Mouse (Mus musculus) telencephalon, adult 2 months (tissue): ENCODE measurements around the gene Fsd1l.
"Not testable (repeated sequence)": the region's sequence is repeated elsewhere in the genome, so short reads cannot be mapped to it uniquely, and the experiment has no call there.

ENCODE experiments used
- DNase-seq: peaks from one replicate; pipeline ENCODE4 v3.0.0-alpha.2; 2011; ENCODE audit warnings: low read depth, low spot score

The Fsd1l gene

DNA sequence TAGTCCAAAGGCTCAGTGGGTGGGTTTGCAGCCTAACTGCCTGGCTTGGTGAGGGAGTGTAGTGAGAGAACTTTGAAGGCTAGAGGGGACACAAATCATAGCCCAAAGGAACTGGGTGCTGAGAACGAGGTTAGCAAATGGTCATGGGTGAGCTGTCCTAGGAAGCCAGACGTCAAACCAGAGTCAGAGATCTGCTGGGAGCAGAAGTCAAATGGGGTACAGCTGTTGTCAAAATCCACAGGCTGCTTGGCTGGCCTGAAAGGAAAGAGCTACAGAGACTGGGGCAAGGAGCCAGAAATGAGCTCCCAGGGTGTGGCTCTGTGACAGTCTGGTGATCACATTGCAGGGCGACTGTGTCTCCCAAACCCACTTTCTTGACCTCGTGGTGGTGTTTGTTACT lies 2.3 kb upstream of the Fsd1l start:
- no peak for DNase-seq

DNA sequence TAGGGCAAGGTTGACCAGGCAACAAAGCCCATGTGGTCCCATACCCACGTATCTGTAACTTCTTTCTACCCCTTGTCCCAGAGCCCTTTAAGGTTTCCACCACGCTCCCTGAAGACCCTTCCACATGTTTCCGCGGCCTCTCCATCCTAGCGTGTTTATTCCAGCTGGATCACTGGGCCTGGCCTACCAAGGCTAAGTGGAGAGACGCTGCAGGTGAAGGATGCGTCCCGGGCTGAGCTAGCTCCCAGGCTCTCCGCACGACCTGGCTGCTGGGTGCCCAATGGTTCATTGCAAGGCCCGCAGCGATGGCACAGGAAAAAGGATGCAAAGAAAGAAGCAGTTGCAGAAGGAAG lies 332 bp upstream of the Fsd1l start:
- no peak for DNase-seq

DNA sequence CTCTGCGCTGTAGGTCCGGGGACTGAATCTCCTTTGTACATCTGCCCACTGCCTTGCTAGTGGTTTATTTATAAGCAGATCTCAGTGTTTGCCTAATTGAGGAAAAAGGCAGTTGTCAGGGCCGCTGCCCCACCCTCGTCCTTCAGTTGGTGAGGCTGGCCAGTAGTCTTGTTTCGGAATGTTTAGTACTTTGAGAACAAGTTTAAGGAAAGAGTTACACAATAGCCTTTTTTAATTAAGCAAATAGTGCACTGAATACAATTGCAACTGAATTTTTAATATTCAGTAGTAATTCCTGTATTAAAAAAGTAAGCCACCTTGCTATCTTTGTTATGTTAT lies 709 bp downstream of the Fsd1l start:
- no peak for DNase-seq

DNA sequence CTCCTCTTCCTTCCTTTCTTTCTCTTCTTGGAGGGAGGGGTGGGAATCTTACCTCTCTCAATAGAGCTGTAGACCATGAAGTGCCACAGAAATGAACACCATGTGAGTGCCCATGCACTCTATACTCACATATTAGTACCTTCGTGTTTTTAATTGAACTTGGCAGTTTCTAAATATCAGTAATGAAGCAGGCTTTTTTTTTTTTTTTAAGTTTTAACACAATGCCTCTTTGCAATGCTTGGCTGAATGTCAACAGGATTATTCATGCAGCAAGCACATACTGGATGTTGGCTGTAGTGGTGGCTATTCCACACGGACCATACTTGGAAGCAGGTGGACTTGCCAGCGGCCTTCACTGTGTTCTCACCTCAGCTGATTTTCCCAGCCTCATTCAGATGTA lies 4.1 kb downstream of the Fsd1l start:
- DNase-seq = no peak

DNA sequence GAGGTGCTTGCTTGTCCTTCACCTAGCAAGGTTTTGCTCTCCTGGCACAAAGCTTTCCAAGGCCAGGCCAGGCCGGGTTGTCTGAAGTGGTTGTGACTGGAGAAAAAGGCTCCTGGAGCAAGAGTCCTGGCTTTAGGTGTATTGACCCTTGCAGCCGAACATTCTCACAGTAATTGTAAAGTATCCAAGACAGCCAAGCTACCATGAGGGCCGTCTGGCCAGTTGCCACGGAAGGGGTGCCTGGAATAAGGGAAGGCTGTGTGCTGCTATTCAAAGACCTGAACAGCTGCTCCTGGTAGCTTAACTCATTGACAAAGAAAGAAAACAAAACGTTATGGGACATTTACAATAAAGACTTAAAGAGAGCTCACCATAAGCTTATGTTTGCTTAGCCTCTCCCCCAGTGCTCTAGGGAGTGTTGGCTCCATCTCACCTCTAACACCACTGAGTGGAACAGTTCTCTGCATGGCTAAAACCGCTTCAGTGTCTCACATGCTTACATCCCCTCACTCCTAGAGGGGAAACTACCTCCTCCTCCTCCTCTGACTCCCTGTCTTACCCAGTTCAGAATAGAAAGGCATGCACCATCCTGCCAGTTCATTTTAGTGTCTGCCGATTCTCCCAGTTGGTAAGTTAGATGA lies 6.1 kb downstream of the Fsd1l start:
- DNase-seq = no peak

DNA sequence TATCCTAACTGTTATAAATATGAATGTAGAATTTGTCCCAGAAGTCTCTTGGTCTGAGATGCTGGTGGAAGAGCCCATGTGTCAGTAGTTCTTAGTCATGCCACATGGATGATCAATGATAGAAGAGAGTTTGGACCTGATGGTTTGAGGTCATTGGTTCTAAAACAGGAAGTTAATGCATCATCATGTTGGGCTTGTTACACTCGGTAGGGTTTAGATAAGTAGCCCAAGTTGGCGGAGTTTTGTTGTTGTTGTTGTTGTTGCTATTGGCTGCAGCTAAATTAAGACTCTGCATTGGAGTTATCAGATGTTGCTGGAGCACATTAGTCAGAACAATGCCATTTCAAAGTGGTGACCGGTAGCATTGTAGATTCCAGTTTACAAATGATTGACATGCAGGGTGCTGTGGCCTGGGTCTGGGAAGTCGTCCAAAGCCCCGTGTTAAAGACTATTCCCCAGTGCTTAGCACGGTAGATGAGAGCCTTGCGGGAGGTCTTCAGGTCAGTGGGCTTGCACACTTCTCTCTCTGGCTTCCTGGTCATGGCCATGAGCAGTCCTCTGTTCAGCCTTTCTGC lies 7.4 kb downstream of the Fsd1l start:
- DNase-seq = no peak

DNA sequence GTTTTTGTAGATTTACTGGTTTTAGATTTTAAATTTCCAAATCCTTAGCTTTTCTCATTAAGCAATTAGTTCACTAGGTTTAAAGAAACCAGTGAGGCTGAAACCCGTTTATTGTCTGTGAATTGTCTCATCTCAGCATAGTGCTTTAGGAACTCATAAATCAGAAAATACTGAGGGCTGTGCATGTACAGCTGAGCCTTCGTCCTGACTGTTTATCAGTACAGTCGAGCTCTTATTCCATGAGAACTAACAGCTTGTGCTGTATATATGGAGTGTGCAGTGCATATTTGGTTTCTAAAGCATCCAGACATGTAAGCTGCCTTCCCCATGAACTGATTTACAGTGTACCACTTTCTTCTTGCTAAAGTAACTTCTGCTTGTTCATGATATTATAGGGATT lies 26.8 kb downstream of the Fsd1l start:
- DNase-seq = no peak

DNA sequence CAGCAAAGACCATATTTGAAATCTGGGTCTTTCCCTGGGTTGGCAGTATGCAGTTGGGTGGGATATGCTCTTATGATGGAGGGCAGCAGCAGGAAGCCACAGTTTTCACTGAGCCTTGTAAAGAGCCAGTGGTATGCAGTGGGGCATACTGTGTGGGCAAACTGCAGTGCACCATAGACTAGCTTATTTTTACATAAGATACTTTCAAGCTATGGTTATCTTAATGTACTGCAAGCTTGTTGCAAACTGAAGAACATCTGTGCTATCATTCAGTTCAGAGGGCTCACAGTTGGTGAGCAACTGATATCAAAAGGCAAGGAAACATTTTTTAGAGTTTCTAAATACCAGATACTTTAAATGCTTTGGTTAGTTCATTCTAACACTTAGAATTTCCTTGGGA lies 29.4 kb downstream of the Fsd1l start:
- no peak for DNase-seq

DNA sequence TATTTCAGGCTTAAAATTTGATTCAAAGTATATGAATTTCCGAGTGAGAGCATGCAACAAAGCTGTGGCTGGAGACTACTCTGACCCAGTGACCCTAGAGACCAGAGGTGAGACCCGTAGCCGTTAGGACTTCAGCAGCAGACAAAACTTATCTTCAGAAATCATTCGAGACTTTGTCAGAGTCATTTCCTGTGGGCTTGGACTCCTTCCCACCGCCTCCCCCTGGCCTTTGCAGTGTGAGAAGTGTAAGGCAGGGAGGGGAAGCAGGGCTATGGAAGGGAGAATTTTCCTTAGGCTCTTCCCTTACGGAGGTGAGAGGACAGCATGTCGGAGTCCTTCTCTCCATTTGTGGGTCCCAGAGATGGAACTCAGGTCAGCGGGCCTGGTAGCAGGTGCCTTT lies 50.8 kb downstream of the Fsd1l start:
- DNase-seq = no peak

DNA sequence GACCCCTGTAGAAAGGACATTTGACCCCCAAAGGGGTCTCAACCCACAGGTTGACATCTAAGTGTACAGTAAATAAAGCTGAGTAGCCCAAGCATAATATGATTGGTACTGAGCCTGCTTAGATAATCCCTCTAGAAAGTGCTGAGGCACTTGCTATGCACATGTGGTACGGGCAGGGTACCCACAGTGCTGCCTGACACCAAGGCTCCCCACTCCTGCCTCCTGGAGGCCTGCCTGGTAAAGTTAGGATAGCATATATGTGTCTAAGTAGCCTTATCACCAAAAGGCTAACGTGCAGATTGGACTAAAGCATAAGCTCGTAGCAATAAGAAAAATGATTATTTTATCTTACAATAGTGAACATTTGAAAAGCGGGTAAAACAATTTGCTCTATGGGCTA lies 57.7 kb downstream of the Fsd1l start:
- no peak for DNase-seq

DNA sequence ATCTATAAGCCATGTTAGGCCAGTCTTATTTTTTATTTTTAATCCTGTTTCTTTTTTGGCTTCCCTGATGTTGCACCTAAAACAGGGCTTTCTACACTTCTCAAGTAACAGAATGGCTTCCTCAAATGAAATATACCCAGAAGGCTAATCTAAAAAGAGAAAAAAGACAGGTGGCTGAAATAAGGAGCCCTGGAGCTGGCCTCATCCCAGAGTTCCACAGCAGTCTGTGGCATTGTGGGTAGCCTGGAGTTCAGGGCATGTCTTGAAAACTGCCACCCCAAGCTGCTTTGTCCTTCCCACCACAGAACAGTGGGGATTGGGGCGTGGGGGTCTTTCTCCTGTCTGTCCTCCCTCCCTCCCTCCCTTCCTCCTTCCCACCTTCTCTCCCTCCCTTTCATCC lies 60.1 kb downstream of the Fsd1l start:
- peak; percentile 35 for DNase-seq

DNA sequence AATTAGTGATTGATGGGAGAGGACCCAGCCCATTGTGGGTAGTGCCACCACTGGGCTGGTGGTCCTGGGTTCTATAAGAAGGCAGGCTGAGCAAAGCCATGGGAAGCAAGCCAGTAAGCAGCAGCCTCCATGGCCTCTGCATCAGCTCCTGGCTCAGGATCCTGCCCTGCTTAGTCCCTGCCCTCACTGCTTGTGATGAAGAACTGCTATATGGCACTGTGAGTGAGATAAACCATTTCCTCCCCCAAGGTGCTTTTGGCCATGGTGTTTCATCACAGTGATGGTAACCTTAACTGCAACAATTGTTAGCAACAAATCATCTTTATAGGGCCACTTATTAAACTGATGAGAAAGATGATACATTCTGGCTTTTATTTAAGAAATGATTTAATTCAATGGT lies 77.9 kb downstream of the Fsd1l start:
- not testable (repeated sequence) for DNase-seq

DNA sequence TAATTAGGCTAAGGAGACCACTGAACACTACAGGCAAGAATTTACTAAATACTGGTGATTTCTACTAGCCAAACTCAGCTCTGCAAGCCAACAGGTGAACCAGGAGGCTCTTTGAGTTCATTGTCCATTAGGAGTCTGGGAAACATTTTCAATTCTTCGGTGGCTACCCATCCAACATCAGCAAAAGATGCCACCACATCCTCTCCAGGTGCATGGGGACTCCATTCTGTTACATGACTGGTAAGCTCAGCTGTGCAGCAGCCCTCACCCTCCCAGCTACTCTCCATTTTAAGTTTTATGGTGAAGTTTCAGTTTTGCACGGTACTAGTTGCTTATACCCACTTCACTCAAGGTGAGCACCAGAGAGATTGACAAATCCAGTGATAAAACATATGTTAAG lies 78.8 kb downstream of the Fsd1l start:
- no peak for DNase-seq

DNA sequence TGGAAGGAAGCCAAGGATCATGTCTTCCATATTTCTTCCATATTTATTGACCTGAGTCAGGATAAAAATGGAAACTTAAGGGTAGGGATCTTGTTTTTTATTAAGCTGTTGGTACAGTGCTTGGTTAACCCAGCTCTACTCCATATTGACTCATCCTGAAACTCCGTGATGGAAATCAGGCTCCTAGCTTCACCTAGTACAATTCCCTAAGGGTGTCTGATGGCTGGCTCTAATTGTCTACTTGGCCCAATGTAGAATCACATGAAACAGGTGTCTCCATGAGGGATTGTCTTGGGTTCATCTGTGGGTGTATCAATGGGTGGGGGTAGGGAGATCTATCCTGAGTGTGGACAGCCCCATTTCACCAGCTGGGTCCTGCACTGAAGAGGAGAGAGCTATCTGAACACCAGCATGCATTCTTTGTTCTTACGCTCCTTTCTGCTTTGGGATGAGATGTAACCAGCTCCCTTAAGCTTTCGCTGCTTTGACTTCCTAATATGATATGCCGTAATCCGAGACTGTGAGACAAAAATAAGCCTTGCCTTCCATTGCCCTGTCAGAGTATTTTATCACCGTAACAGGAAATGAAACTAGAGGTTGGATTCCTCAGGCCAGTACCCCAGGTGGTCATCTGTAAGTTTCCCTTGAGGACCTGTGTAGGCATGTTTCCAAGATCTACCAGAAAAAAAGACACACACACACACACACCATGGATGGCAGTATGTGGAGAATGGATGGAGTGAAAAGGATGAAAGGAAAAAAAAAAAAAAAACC lies 79.5 kb downstream of the Fsd1l start:
- DNase-seq = no peak

DNA sequence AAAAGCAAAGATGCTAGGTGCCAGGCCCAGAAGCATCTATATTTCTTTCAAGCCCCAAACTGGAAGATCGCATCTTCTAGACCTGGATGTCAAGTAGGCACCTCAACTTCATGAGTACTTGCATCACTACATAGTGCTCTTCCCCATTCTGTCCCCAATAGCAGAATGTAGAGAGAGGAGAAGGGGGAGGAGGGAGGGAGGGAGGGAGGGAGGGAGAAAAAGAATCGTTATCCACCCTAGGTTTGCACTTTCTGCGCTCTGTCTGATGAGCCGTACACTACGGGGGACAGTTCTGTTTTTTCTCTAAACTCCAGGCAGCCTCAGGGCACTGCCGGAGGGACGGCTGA lies 82.4 kb downstream of the Fsd1l start, which contains the start of gene Fktn:
Gene Fktn (plus strand): TSS at position 295 of the 347 bp plus-strand sequence.
- DNase-seq = no peak

DNA sequence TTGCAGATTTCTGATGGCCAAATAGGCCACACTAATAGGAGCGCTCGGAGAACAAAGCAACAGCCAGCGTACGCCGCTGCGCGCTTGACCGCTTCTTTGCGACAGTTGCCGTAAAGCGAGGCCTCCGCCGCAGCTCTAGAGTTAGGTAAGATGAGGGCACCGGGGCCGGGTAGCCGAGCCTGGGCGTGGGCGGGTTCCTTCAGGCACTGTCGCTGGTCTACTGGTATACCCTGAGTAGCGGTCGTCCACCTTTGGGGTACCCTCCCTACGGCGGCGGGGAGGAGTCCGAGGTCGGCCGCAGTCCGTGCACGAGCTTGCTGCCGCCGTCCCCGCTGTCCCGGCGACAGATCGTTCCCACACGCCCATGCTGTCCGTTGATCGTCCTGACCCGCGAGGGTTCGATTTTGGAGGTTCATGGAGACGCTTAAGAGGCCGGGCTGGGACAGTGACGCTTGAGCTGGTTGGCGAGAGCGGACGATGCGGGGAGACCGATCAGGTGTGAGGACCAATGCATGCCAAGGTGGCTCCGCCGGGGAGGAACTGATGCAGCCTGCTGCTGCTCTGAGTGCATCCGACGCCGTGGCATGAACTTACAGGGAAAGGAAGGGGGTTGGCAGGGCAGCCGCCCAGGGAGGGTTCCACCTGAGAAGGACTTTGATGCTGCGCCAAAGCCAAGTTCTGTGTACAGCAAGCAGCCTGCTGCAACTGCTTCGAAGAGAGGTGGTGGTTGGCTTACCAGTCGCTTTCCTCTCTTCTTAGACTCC lies 83.0 kb downstream of the Fsd1l start:
- DNase-seq = peak; percentile 95

DNA sequence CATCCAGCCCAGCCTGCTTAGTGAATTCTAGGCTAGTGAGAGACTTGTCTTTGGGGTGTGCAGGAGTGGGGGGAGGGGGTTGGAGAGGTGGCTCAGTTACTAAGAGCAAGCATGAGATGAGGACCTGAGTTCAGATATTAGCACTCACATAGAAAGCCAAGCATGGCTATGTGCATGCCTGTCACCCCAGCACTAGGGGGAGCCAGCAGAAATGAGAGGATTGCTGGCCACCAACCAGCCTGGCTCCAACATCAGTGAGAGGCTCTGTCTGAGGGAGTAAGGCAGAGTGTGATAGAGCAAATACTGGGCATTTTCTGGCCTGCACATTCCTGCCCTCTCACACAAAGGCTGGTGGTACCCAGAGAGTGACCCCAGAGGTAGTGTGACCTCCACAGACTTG lies 84.7 kb downstream of the Fsd1l start:
- DNase-seq = no peak

DNA sequence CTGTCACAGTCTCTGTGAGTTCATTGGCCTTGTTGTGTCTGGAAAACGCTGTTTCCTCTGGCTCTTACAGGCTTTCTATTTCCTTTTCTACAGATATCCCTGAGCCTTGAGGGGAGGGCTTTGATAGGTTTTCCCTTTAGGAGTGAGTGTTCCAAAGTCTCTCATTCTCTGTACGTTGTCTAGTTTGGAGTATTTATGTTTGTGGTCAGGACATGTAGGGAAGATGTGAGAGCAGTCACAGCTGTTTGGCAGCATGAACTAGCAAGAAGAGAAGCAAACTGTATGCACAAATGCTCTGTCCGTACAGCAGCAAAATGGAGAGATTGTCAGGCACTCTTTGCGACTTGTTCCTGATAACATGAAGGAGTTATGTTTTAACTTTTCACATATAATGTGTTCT lies 86.3 kb downstream of the Fsd1l start:
- DNase-seq = no peak

DNA sequence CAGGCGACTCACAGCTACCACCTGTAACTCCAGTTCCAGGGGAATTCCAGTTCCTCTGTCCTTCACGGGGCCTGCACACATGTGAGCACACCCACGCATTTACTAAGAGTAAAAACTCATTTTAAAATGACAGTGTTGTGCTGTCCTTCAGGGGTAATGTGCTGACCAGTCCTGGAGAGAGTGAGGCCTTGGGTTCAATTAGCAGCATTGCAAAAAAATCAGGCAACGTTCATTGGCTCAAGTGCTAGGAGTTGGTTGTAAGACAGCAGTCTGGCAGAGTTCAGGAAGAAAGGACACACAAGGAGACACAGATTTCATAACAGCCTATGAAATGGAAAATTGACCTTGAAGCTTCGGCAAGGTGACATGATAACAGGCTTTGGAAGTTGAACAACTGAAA lies 87.0 kb downstream of the Fsd1l start:
- no peak for DNase-seq

DNA sequence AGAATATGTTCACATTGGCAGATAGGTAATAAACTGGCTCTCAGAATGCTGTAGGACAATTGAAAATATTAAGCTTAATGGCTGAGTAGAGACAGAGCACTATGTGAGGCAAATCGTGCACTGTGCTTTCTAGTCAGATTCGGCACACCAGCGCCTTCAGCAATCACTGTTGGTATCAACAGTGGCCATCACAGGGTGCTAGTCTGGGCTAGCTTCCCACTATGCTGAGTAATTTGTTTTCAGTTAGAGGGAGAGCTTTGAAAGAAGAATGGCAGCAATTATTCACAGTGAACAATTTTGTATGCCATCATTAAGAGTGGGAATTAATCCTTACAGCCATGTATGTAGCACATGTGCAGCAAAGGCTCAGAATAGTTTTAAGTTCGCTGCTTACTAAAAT lies 91.2 kb downstream of the Fsd1l start:
- peak; percentile 52 for DNase-seq

DNA sequence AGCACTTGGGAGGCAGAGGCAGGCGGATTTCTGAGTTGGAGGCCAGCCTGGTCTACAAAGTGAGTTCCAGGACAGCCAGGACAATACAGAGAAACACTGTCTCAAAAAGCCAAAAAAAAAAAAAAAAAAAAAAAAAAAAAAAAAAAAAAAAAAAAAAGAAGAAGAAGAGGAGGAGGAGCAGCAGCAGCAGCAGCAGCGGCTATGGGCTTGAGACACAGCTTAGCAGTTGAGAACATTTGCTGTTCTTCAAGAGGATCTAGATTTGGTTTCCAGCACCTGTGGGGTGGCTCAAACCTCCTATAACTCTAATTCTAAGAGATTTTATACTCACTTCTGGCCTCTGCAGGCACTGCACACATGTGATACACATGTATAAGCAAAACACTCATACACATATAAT lies 94.8 kb downstream of the Fsd1l start:
- DNase-seq = not testable (repeated sequence)

DNA sequence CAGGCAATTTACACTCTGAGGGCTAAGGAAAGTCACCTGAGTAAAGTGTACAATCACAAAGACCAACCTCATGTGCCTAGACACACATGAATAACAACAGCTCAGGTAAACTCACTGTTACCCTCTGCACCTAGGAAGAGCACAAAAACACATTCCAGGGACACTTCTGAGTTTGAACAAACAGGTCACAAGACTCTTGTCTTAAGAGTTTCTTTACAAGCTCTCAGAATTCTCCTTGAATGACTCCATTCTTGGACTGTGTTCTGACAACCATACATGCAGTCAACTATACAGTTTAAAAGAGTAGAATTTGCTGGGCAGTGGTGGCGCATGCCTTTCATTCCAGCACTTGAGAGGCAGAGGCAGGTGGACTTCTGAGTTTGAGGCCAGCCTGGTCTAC lies 96.8 kb downstream of the Fsd1l start:
- no peak for DNase-seq
